7 mouse cellular contexts compared by ENCODE assay signal in genomic region chr5:123748339-123749064, GRCm38 (mm10). TPM values are rescaled to one million over a fixed set of nuclear protein-coding genes. Genes with fewer than 3 reads are reported as not detected.
DNase-seq lines count a peak whose midpoint lies in the region; ATAC-seq lines count a peak whose summit lies in the region.

No protein-coding gene starts in this region.

- H3K9ac ChIP-seq in embryonic facial prominence, embryonic 12.5 days: peak overlapping the region; percentile 88
- H3K9ac ChIP-seq in intestine, embryonic 14.5 days (ENCODE audit: low read length): peak overlapping the region; percentile 91
- H3K9ac ChIP-seq in neural tube, embryonic 13.5 days: peak overlapping the region; percentile 89

- peak overlapping the region; percentile 87 for H3K4me2 ChIP-seq in embryonic facial prominence, embryonic 12.5 days (replicated peaks)
- H3K4me2 ChIP-seq in intestine, embryonic 14.5 days (ENCODE audit: low read length): peak overlapping the region; percentile 88
- H3K4me2 ChIP-seq in neural tube, embryonic 13.5 days: peak overlapping the region; percentile 86

- DNase-seq in intestine, embryonic 14.5 days (ENCODE audit: low spot score): no peak
- DNase-seq in Muller cell, postnatal 12 days (ENCODE audit: inconsistent ontology term): no peak
- no peak for DNase-seq in spleen, postnatal 4 days (ENCODE audit: low spot score in 2 of 2)

- H3K27me3 ChIP-seq in megakaryocyte, embryonic 14.5 days (replicated peaks): no peaks in the 10 kb centered on the region
- no peaks in the 10 kb centered on the region for H3K27me3 ChIP-seq in embryonic facial prominence, embryonic 12.5 days
- no peaks in the 10 kb centered on the region for H3K27me3 ChIP-seq in intestine, embryonic 14.5 days (replicated peaks; ENCODE audit: control insufficient read depth, insufficient read depth, low read length)
- H3K27me3 ChIP-seq in neural tube, embryonic 13.5 days: no peaks in the 10 kb centered on the region

- no peaks in the 10 kb centered on the region for H3K9me3 ChIP-seq in megakaryocyte, embryonic 14.5 days
- no peaks in the 10 kb centered on the region for H3K9me3 ChIP-seq in embryonic facial prominence, embryonic 12.5 days
- H3K9me3 ChIP-seq in intestine, embryonic 14.5 days (ENCODE audit: control insufficient read depth, low read length): no peaks in the 10 kb centered on the region
- no peaks in the 10 kb centered on the region for H3K9me3 ChIP-seq in neural tube, embryonic 13.5 days

- H3K36me3 ChIP-seq in megakaryocyte, embryonic 14.5 days (replicated peaks; ENCODE audit: low read length): peaks cover 39% of the 10 kb centered on the region
- H3K36me3 ChIP-seq in embryonic facial prominence, embryonic 12.5 days: peaks cover 13% of the 10 kb centered on the region
- H3K36me3 ChIP-seq in intestine, embryonic 14.5 days (ENCODE audit: control insufficient read depth, insufficient read depth, low read length): peaks cover 28% of the 10 kb centered on the region
- H3K36me3 ChIP-seq in neural tube, embryonic 13.5 days: peaks cover 14% of the 10 kb centered on the region

- under 1% methylated on average over 18 of the region's 18 CpGs for WGBS in embryonic facial prominence, embryonic 12.5 days
- WGBS in intestine, embryonic 14.5 days: under 1% methylated on average over 18 of the region's 18 CpGs
- under 1% methylated on average over 18 of the region's 18 CpGs for WGBS in neural tube, embryonic 13.5 days

- H3K27ac ChIP-seq in embryonic facial prominence, embryonic 12.5 days: peak overlapping the region; percentile 99
- peak overlapping the region; percentile 99 for H3K27ac ChIP-seq in intestine, embryonic 14.5 days (ENCODE audit: low read depth)
- peak overlapping the region; percentile 98 for H3K27ac ChIP-seq in neural tube, embryonic 13.5 days (replicated peaks)

- peaks cover 32% of the 10 kb centered on the region for H3K4me1 ChIP-seq in megakaryocyte, embryonic 14.5 days
- peaks cover 19% of the 10 kb centered on the region for H3K4me1 ChIP-seq in embryonic facial prominence, embryonic 12.5 days
- H3K4me1 ChIP-seq in intestine, embryonic 14.5 days (replicated peaks; ENCODE audit: control insufficient read depth, insufficient read depth, low read length): peaks cover 26% of the 10 kb centered on the region
- peaks cover 37% of the 10 kb centered on the region for H3K4me1 ChIP-seq in neural tube, embryonic 13.5 days (replicated peaks)

- ATAC-seq in megakaryocyte, adult 5-6 weeks (ENCODE audit: poor library complexity, severe bottlenecking): no peak
- no peak for ATAC-seq in embryonic facial prominence, embryonic 12.5 days (ENCODE audit: insufficient number of reproducible peaks, insufficient read depth, low FRiP score, low TSS enrichment)
- peak; percentile 2; the same call in 1 of the 2 replicates for ATAC-seq in intestine, embryonic 14.5 days (replicated peaks; ENCODE audit: low FRiP score, low TSS enrichment, low read depth)
- ATAC-seq in neural tube, embryonic 13.5 days (ENCODE audit: low read depth): peak; percentile 25

- peak overlapping the region; percentile 94 for H3K4me3 ChIP-seq in megakaryocyte, embryonic 14.5 days (replicated peaks)
- peak overlapping the region; percentile 81 for H3K4me3 ChIP-seq in embryonic facial prominence, embryonic 12.5 days
- H3K4me3 ChIP-seq in intestine, embryonic 14.5 days (ENCODE audit: low read depth, low read length): peak overlapping the region; percentile 95
- peak overlapping the region; percentile 86 for H3K4me3 ChIP-seq in neural tube, embryonic 13.5 days

RNA-seq across cellular contexts. Expression of gene Rsrc2, which starts 0.7 kb away (rescaled TPM):
- 15.1 TPM in 1 of 2 replicates, not detected in the other for polyA plus RNA-seq in megakaryocyte, embryonic 14.5 days (2012; ENCODE audit: insufficient read depth, low replicate concordance)
- 109 and 132 TPM in 2 replicates for total RNA-seq in megakaryocyte, adult 5-6 weeks (2015)
- total RNA-seq in megakaryocyte, adult 5-6 weeks (2017): 193 and 248 TPM in 2 replicates
- polyA plus RNA-seq in embryonic facial prominence, embryonic 12.5 days (2016; fragmentation: Nextera tagmentation; extraction: Ambion mirVana): 161 and 164 TPM in 2 replicates
- polyA plus RNA-seq in intestine, embryonic 14.5 days (2014; fragmentation: Nextera tagmentation; extraction: Ambion mirVana): 104 and 120 TPM in 2 replicates
- polyA plus RNA-seq in neural tube, embryonic 13.5 days (2015; fragmentation: Nextera tagmentation; extraction: Ambion mirVana): 153 and 168 TPM in 2 replicates

RNA-seq across cellular contexts. Expression of gene Kntc1, which starts 1.0 kb away (rescaled TPM):
- 0.78 TPM in 1 of 2 replicates, not detected in the other for polyA plus RNA-seq in megakaryocyte, embryonic 14.5 days (2012; ENCODE audit: insufficient read depth, low replicate concordance)
- 31.9 and 34.2 TPM in 2 replicates for total RNA-seq in megakaryocyte, adult 5-6 weeks (2015)
- 36.1 and 41.8 TPM in 2 replicates for total RNA-seq in megakaryocyte, adult 5-6 weeks (2017)
- polyA plus RNA-seq in embryonic facial prominence, embryonic 12.5 days (2016; fragmentation: Nextera tagmentation; extraction: Ambion mirVana): 40.9 and 41.2 TPM in 2 replicates
- polyA plus RNA-seq in intestine, embryonic 14.5 days (2014; fragmentation: Nextera tagmentation; extraction: Ambion mirVana): 35.2 and 35.9 TPM in 2 replicates
- polyA plus RNA-seq in neural tube, embryonic 13.5 days (2015; fragmentation: Nextera tagmentation; extraction: Ambion mirVana): 4.4 and 4.6 TPM in 2 replicates

RNA-seq across cellular contexts. Expression of gene Zcchc8, which starts 27.6 kb away (rescaled TPM):
- polyA plus RNA-seq in megakaryocyte, embryonic 14.5 days (2012; ENCODE audit: insufficient read depth, low replicate concordance): 24.3 and 25.8 TPM in 2 replicates
- 43.9 and 65.3 TPM in 2 replicates for total RNA-seq in megakaryocyte, adult 5-6 weeks (2015)
- 122 and 197 TPM in 2 replicates for total RNA-seq in megakaryocyte, adult 5-6 weeks (2017)
- 90.7 and 98.4 TPM in 2 replicates for polyA plus RNA-seq in embryonic facial prominence, embryonic 12.5 days (2016; fragmentation: Nextera tagmentation; extraction: Ambion mirVana)
- polyA plus RNA-seq in intestine, embryonic 14.5 days (2014; fragmentation: Nextera tagmentation; extraction: Ambion mirVana): 74.3 and 83.2 TPM in 2 replicates
- polyA plus RNA-seq in neural tube, embryonic 13.5 days (2015; fragmentation: Nextera tagmentation; extraction: Ambion mirVana): 71.8 and 72.0 TPM in 2 replicates

Comparison
In these comparisons a context has a peak if more than half of its experiments do, and no peak if none do; other contexts are left out.
1. ATAC-seq: peak in intestine, embryonic 14.5 days (single experiment) and neural tube, embryonic 13.5 days (single experiment); none in megakaryocyte, adult 5-6 weeks (single experiment) and embryonic facial prominence, embryonic 12.5 days (single experiment).
2. Peak in every context shown above with its lines, with median percentiles within 50 percentile points of each other: H3K4me3 ChIP-seq, H3K27ac ChIP-seq, H3K4me2 ChIP-seq and H3K9ac ChIP-seq.